Mouse (Mus musculus) embryonic facial prominence, embryonic 14.5 days (tissue): ENCODE data around the gene Slc18a3. TPM values are rescaled to one million over a fixed set of nuclear protein-coding genes. Genes with fewer than 3 reads are reported as not detected.

ENCODE experiments used
- ATAC-seq: fragments of 200-750 bp; cut with Nextera tagmentation; 2 replicates; pipeline ENCODE4 v1.8.0; 2017; ENCODE audit warnings: low read depth, moderate number of reproducible peaks, moderate TSS enrichment
- DNase-seq: peaks from one replicate; pipeline ENCODE4 v3.0.0-alpha.2; 2015; ENCODE audit warnings: low spot score
- H3K27ac ChIP-seq: fragments of 300-500 bp; sonication (generic); replicated peaks from 2 replicates; pipeline ENCODE4 v1.5.1; 2014; ENCODE audit warnings: low read depth, mild to moderate bottlenecking, low read length, moderate library complexity
- H3K27me3 ChIP-seq: fragments of 300-500 bp; sonication (generic); replicated peaks from 2 replicates; pipeline ENCODE4 v1.6.1; 2014; ENCODE audit warnings: low read length; ENCODE audit not compliant: control insufficient read depth, insufficient read depth
- H3K36me3 ChIP-seq: fragments of 300-500 bp; sonication (generic); 2 replicates; pipeline ENCODE4 v1.6.1; 2014; ENCODE audit warnings: low read length, mixed read lengths; ENCODE audit not compliant: control insufficient read depth, insufficient read depth
- H3K4me1 ChIP-seq: fragments of 300-500 bp; sonication (generic); 2 replicates; pipeline ENCODE4 v1.6.1; 2014; ENCODE audit warnings: antibody characterized with exemption, low read length; ENCODE audit not compliant: control insufficient read depth, insufficient read depth
- H3K4me2 ChIP-seq: fragments of 300-500 bp; sonication (generic); 2 replicates; pipeline ENCODE4 v1.6.1; 2014; ENCODE audit warnings: low read depth, mild to moderate bottlenecking, low read length, moderate library complexity, mixed read lengths
- H3K4me3 ChIP-seq: fragments of 300-500 bp; sonication (generic); 2 replicates; pipeline ENCODE4 v1.5.1; 2014; ENCODE audit warnings: low read depth, mild to moderate bottlenecking, low read length
- H3K9ac ChIP-seq: fragments of 300-500 bp; sonication (generic); 2 replicates; pipeline ENCODE4 v1.6.1; 2014; ENCODE audit warnings: low read depth, mild to moderate bottlenecking, low read length, moderate library complexity, mixed read lengths
- H3K9me3 ChIP-seq: fragments of 300-500 bp; sonication (generic); 2 replicates; pipeline ENCODE4 v1.6.1; 2016; ENCODE audit warnings: low read length; ENCODE audit not compliant: control insufficient read depth
- whole genome bisulfite sequencing: fragments of 180-500 bp; shearing (Covaris S2); extraction: QIAGEN DNeasy Blood & Tissue Kit; methylation state at CpG from one replicate; pipeline ENCODE4 v1.1.7; 2014; 5-methylcytosine and 5-hydroxymethylcytosine counted together
- polyA plus RNA-seq: library from polyadenylated mRNA; unstranded; fragments of >200 nt; fragmentation: Nextera tagmentation; extraction: Ambion mirVana; gene quantifications from 2 replicates; pipeline ENCODE4 v1.2.1, GENCODE M21; 2014

The Slc18a3 gene
- polyA plus RNA-seq, 1 experiment from 2014 or later: 0.67 TPM

- peak; percentile 17 for DNase-seq
- Histone ChIP-seq H3K9ac (no peak overlapping the region), H3K27ac (no peak overlapping the region), H3K9me3 (no peaks in the 10 kb centered on the region), H3K4me2 (no peak overlapping the region), H3K27me3 (no peaks in the 10 kb centered on the region; the same call in 1 of the 2 replicates), H3K4me3 (no peak overlapping the region), H3K36me3 (no peaks in the 10 kb centered on the region), H3K4me1 (no peaks in the 10 kb centered on the region)
- WGBS: 26% methylated on average over 5 of the region's 5 CpGs
- no peak for ATAC-seq
Measured at GRCm38 (mm10) chr14:32437352-32437793, 27.3 kb downstream of the Slc18a3 start.

GRCm38 (mm10) chr14:32429030-32429602, 35.5 kb downstream of the Slc18a3 start:
- no peak; the same call in 1 of the 2 replicates for ATAC-seq
- H3K4me1 ChIP-seq: no peaks in the 10 kb centered on the region
- DNase-seq: peak; percentile 5
- H3K27ac ChIP-seq: no peak overlapping the region
- no peaks in the 10 kb centered on the region for H3K27me3 ChIP-seq
- H3K9ac ChIP-seq: no peak overlapping the region
- no peaks in the 10 kb centered on the region for H3K36me3 ChIP-seq
- no peaks in the 10 kb centered on the region for H3K9me3 ChIP-seq
- H3K4me3 ChIP-seq: no peak overlapping the region
- 45% methylated on average over 7 of the region's 8 CpGs for WGBS
- H3K4me2 ChIP-seq: no peak overlapping the region

- no peaks in the 10 kb centered on the region for H3K36me3 ChIP-seq
- WGBS: 83% methylated on average over 7 of the region's 7 CpGs
- H3K4me3 ChIP-seq: no peak overlapping the region
- no peak overlapping the region for H3K4me2 ChIP-seq
- no peaks in the 10 kb centered on the region for H3K27me3 ChIP-seq
- H3K4me1 ChIP-seq: no peaks in the 10 kb centered on the region
- no peak overlapping the region for H3K9ac ChIP-seq
- no peak for DNase-seq
- H3K9me3 ChIP-seq: no peaks in the 10 kb centered on the region
- H3K27ac ChIP-seq: no peak overlapping the region
- no peak for ATAC-seq
Measured at GRCm38 (mm10) chr14:32423946-32424345, 40.7 kb downstream of the Slc18a3 start.

- WGBS: 83% methylated on average over 11 of the region's 11 CpGs
- ATAC-seq (no peak), DNase-seq (no peak)
- Histone ChIP-seq H3K27ac (no peak overlapping the region), H3K4me2 (no peak overlapping the region), H3K36me3 (no peaks in the 10 kb centered on the region), H3K4me1 (no peaks in the 10 kb centered on the region), H3K4me3 (no peak overlapping the region), H3K9me3 (no peaks in the 10 kb centered on the region), H3K9ac (no peak overlapping the region), H3K27me3 (no peaks in the 10 kb centered on the region)
Measured at GRCm38 (mm10) chr14:32418747-32419146, 45.9 kb downstream of the Slc18a3 start.

Other genes with a start within 250 kb of the Slc18a3 start
- gene Ogdhl, start 142.8 kb downstream of the Slc18a3 start, polyA plus RNA-seq: 9.5 and 10.5 TPM in 2 replicates
- gene 1700024G13Rik, start 76.5 kb downstream of the Slc18a3 start, polyA plus RNA-seq: 1.2 TPM in 1 of 2 replicates, not detected in the other
- gene Chat, start 1.1 kb upstream of the Slc18a3 start, polyA plus RNA-seq: not detected in 2 replicates
- gene Ercc6, start 48.7 kb upstream of the Slc18a3 start, polyA plus RNA-seq: 13.4 and 16.1 TPM in 2 replicates
- 5.8 and 6.7 TPM in 2 replicates for gene Prrxl1, start 134.6 kb upstream of the Slc18a3 start, polyA plus RNA-seq
- 2.9 and 3.1 TPM in 2 replicates for gene 3425401B19Rik, start 220.4 kb upstream of the Slc18a3 start, polyA plus RNA-seq